Mouse (Mus musculus): Measurements from ENCODE around the gene Slc25a18.

Gene Slc25a18

GRCm38 (mm10) chr6:120773149-120773628, at the start of gene Slc25a18:
Slc25a18 (plus strand) TSS chr6:120773578.
- no peak for DNase-seq (ENCODE audit: low read depth, low spot score)

DNA sequence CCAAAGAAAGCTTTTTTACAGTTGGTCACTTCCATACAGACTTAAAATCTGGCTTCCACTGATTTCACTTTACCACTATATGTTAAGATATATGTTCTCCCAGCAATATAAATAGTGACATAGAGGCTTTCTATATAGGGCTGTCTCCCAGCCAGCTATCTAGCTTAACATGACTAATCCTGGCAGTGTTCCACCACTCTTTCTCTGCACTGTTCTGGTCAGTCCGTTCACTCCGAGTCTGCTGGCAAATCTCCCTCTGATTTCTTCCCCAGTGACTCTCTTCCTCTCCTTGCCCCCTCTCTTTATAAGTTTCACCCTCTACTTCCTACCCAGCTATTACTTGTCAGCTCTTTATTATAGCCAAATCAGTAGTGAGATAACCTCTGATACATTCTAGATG, 47.4 kb upstream of the Slc25a18 start:
- DNase-seq (ENCODE audit: low read depth, low spot score): no peak

DNA sequence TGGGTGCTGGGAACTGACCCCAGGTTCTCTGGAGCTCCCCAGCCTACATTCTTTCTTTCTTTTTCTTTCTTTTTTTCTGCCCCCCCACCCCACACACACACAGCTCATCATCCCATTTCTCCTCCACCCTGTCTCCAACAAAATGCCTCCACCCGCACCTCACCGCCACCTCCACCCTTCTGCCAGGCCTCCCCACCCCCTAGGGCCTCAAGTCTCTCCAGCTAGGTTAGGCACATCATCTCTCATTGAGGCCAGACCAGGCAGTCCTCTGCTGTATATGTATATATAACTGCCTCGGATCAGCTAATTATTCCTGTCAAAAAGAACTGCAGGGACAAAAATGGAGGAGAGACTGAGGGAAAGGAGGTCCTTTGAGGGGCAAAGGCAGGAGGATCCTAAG, 37.4 kb upstream of the Slc25a18 start:
- no peak for DNase-seq (ENCODE audit: low read depth, low spot score)

DNA sequence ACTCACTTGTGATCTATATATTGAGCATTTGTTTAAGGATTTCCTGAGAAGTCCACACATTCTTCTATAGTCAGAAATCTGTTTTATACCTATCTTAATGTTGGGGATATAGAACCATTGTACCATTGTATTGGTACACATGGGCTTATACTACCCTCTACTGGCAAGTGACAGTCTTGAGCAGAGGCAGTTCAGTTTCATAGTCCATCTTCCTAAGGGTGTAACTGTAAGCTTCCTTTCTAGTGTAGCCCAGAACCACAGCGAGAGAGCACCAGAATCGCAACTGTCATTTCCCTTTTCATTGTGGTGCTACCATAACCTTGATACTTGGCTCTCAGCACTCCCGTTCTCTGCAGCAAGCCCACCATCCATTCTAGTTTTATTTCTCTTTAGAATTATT, 36.8 kb upstream of the Slc25a18 start:
- DNase-seq (ENCODE audit: low read depth, low spot score): peak; percentile 57

DNA sequence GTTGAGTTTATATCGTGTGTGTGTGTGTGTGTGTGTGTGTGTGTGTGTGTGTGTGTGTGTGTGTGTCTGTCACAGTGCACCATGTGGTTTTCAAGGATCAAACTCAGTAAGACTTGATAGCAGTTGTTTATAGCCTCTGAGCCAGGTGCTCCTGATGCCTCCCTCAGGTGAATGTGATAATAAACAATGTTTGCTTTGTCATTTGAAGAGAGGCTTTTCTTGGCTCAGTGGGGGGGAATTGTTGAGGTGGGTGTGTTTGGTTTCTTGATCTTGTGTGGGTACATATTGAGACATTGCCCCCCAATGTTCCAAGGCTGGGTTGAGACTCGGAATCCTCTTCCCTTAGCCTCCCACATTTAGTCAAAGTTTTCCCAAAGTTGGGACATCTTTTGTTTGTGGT, 30.2 kb upstream of the Slc25a18 start:
- DNase-seq (ENCODE audit: low read depth, low spot score): peak; percentile 58

- no peak for DNase-seq (ENCODE audit: low read depth, low spot score)
Observed at GRCm38 (mm10) chr6:120744266-120744665, 29.1 kb upstream of the Slc25a18 start.

DNA sequence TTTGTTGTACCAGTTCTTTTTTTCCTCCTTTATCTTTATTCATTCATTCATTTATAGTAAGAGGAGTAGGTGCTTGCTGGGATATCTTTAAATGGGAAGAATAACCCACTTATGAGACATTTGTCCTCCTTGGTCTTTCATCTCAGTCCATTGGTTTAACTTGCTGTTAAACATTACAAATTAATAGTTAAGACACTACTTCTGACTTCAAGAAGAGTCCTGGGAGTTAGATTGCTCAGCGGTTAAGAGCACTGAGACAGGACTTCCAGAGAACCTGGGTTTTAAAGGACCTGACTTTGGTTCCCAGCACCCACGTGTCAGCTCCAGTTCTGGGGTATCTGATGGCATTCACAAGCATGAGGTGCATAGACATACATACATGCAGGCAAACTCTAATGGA, 27.0 kb upstream of the Slc25a18 start:
- DNase-seq (ENCODE audit: low read depth, low spot score): no peak

DNA sequence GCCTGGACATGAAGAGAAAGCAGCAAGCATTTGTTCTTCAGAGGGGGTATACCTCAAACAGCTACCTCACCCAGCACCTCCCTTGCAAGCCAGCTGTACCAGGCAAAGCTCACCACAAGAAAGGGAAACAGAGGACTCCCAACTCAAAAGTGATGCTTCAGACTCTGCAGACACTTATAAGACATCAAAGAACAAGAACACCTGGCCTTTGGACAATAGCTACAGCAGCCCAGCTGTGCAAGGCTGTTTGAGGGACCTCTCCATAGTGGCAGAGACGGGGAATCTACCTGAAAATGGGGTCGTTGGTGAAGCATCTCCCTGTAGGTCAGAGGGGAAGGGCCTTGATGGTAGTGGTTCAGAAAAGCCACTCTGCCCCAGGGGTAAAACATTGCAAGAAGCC, 12.2 kb upstream of the Slc25a18 start:
- DNase-seq (ENCODE audit: low read depth, low spot score): no peak

DNA sequence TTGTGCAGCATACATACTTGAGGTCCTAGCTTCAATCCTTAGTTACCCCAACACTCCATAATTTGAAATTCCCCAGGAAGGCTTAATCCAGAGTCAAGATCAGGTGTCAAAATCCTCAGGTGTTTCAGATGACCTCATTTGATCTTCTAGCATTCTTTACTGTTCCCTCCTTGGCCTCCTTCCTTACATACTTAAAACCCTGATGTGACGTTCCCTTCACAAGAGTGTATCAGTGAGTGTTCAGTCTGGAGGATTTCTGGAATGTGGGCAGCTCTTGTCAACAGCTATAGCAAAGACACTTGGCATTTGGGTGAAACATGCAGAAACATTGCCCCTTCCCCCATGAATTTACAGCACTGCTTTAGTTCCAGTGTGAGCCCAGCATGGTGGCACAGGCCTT, 3.4 kb upstream of the Slc25a18 start:
- DNase-seq (ENCODE audit: low read depth, low spot score): no peak

DNA sequence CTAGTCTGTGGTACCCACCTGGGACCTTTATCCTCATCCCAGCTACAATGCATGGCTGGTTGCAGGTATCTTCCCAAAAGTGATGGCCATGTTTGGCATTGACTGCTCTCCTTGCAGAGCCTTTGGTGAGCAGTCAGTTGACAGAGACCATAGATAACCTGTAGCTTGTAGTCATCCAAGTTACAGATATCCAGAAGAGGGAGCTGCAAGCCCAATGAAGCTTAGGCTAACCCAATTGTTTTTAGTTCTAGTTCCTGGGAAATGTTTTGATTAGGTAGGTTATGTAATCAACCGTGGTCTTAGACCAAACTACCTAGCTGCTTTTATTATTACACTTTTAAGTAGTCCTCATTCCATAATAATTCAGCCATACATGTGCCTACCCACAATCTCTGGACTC, 2.0 kb upstream of the Slc25a18 start:
- DNase-seq (ENCODE audit: low read depth, low spot score): no peak

- no peak for DNase-seq (ENCODE audit: low read depth, low spot score)
Observed at GRCm38 (mm10) chr6:120772025-120772424, 1.4 kb upstream of the Slc25a18 start.

DNA sequence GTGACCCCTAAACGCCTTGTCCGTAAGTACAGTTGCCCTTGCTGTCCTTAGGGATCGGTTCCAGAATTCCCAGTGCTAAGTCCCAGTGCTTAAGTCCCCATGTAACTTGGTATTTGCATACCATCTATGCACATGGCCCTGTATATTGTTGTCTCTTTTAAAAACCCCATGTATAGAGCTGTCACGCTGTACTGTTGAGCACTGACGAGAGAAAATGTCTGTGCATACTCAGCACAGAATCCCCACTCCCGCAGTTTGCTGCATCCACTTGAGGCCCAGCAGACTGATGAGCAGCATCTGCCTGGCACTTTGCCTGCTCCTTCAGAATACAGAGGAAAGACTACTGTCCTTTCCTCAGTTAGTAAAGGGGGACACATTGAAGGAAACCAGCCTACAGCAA, 385 bp downstream of the Slc25a18 start:
- DNase-seq (ENCODE audit: low read depth, low spot score): no peak

GRCm38 (mm10) chr6:120776286-120776685, 2.9 kb downstream of the Slc25a18 start:
- no peak for DNase-seq (ENCODE audit: low read depth, low spot score)

- DNase-seq (ENCODE audit: low read depth, low spot score): no peak
Observed at GRCm38 (mm10) chr6:120777533-120777932, 4.2 kb downstream of the Slc25a18 start.

DNA sequence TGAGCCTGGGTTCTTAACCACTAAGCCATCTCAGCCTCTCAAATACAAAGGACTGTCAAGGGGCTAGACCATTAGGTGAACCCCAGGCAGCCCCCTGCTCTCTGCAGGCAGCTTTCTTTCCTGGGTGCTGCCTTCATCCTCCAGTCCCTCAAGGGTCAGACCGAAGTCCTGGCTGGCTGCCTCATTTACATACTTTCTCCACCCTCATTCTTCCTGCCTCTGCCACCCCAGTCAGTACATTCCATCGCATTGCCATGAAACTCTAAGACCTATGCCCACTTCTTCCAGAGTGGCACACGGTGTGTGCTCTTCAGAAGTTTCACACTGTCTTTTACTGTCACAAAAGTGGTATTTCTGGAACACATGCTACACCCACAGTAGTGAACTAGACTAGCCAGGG, 4.8 kb downstream of the Slc25a18 start:
- DNase-seq (ENCODE audit: low read depth, low spot score): no peak

DNA sequence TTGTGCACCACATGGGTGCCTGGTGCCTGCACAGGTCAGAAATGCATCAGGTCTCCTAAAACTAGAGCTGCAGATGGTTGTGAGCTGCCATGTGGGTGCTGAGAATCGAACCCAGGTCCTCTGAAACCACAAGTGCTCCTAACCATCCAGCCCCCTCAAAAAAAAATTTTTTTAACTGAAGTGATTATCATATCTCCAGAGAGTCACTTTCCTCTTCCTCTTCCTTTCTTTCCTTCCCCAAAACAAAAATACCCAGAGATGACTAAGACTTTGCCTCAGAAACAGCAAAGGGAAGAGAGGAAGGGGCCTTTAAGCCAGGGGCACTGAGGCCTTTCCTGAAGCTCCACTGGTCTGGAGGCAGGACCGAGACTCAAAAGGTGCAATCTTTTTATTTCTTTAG, 9.6 kb downstream of the Slc25a18 start:
- no peak for DNase-seq (ENCODE audit: low read depth, low spot score)

DNA sequence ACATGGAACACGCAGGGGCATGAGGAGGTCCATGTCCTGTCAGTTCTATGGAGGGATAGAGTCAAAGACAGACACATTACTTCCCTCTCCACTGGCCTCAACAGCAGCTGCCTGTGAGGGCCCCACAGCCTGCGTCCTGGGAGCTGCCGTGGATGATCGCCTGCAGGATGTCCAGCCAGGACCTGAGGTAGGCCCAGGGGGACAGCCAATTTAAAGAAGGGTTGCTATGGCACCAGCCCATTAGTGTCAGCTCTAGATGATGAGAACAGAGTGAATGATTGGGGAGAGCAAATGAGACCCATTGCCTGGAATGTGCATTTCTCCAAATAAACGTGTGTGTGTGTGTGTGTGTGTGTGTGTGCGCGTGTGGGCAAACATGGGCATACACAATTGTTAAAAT, 11.0 kb downstream of the Slc25a18 start:
- DNase-seq (ENCODE audit: low read depth, low spot score): no peak

GRCm38 (mm10) chr6:120788068-120788607, 14.8 kb downstream of the Slc25a18 start:
- no peak for DNase-seq (ENCODE audit: low read depth, low spot score)

- DNase-seq (ENCODE audit: low read depth, low spot score): peak; percentile 62
Observed at GRCm38 (mm10) chr6:120788904-120789303, 15.5 kb downstream of the Slc25a18 start.

- peak; percentile 37 for DNase-seq (ENCODE audit: low read depth, low spot score)
Observed at GRCm38 (mm10) chr6:120790153-120790552, 16.8 kb downstream of the Slc25a18 start.

DNA sequence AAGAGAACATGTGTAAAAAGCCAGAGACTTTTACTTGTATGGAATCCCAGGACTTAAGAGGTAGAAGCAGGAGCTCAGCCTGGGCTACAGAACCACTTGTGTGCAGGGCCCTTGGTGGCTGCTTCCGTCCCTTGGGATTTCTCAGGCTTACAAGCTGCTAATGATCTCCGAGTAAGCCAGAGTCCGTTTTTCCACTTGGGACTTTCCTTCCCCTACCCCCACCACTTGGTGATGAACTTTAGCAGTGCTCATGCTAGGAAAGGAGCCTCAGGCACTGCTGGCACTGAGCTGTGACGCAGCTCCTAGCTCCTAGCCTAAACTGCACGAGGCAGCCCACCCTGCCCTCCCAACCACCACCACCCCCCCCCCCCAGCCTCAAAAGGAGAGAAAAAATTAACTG, 17.3 kb downstream of the Slc25a18 start:
- no peak for DNase-seq (ENCODE audit: low read depth, low spot score)

GRCm38 (mm10) chr6:120792947-120793346, 19.6 kb downstream of the Slc25a18 start:
- peak; percentile 58 for DNase-seq (ENCODE audit: low read depth, low spot score)

DNA sequence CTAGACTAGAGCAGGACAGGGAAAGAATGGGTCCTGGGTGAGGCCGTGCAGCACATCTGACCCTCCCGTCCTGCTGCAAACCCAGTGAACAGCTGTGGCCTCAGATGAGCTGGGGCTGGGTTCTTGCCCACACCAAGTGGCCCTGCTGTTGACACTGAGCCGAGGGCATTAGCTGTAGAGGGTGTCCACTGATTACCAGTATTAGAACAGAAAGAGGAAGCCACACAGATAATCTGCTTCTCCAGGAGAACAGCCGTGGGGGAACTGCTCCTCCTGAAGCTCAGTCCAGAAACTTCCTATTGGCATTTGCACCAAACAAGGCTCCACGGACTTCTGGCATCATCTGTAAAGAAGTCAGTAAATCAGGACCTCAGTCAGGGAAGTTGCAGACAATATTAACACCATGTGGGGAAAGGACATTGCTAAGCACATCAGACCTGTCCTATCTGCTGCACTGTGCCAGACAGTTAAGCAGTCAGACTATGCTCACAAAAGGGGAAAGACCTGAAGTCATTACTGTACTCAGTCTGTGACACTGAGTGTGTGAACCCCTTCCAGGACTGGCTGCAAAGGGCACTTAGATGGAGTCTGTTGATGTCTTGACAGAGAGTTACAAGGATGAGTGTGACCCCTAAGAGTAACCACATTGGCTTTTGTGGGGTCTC, 22.2 kb downstream of the Slc25a18 start:
- no peak for DNase-seq (ENCODE audit: low read depth, low spot score)

DNA sequence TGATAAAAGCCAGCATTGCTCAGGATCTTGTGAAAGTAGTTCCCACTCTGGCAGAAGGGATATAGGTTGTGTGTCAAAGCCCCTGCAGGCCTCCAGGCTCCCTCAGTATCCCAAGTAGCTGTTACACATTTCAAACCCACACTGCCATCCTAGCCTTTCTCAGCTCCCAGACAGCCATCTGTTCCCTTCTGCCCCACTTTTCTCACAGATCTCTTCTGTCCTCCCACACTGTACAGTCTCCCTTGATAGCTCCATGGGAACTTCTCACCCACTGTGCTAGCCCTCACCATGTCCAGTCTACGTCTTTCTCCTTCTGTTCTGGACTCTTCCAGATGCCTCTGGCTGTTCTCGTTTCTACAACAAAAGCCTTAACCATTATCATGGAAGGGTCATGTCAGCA, 22.7 kb downstream of the Slc25a18 start:
- DNase-seq (ENCODE audit: low read depth, low spot score): no peak
